Mouse (Mus musculus) heart, postnatal 0 days (tissue): ENCODE data around the gene Dohh.

Experiments used
- CTCF ChIP-seq: IDR thresholded peaks from 2 replicates; pipeline ENCODE4 v1.5.1; 2016; ENCODE audit warnings: antibody characterized with exemption, control low read depth, low read depth
- EP300 ChIP-seq: IDR thresholded peaks from 2 replicates; pipeline ENCODE4 v1.6.1; 2016; ENCODE audit warnings: antibody characterized with exemption, low read depth

- no peak for TF ChIP-seq CTCF
- no peak for TF ChIP-seq EP300
These were observed 21.8 kb upstream of the Dohh start for GRCm38 (mm10) chr10:81362336-81362949.
